Mouse (Mus musculus): Measurements from ENCODE around the gene Tlr4. TPM values are rescaled to one million over a fixed set of nuclear protein-coding genes. Genes with fewer than 3 reads are reported as not detected.

The Tlr4 gene
- polyA plus RNA-seq, 1 experiment from 2014 or later = 2.9 TPM

GRCm38 (mm10) chr4:66828686-66829085 lies 1.3 kb downstream of the Tlr4 start:
- peak; percentile 84 for ATAC-seq (replicated peaks; ENCODE audit: extremely low read depth, insufficient read depth, low FRiP score)
- no peaks in the 10 kb centered on the region for H3K9me3 ChIP-seq (replicated peaks; ENCODE audit: control insufficient read depth, low read length)
- H3K9ac ChIP-seq (ENCODE audit: low read length) = no peak overlapping the region
- WGBS = 10% methylated on average over 5 of the region's 5 CpGs
- H3K4me2 ChIP-seq (ENCODE audit: low read depth, low read length) = peak overlapping the region; percentile 64
- H3K4me3 ChIP-seq (ENCODE audit: low read length) = peak overlapping the region; percentile 53
- peaks cover 5% of the 10 kb centered on the region for H3K4me1 ChIP-seq (ENCODE audit: control insufficient read depth, insufficient read depth, low read length)
- H3K27me3 ChIP-seq (ENCODE audit: control insufficient read depth, insufficient read depth, low read length) = no peaks in the 10 kb centered on the region
- H3K36me3 ChIP-seq (ENCODE audit: control insufficient read depth, insufficient read depth) = no peaks in the 10 kb centered on the region
- peak overlapping the region; percentile 85 for H3K27ac ChIP-seq (ENCODE audit: low read length)

DNA sequence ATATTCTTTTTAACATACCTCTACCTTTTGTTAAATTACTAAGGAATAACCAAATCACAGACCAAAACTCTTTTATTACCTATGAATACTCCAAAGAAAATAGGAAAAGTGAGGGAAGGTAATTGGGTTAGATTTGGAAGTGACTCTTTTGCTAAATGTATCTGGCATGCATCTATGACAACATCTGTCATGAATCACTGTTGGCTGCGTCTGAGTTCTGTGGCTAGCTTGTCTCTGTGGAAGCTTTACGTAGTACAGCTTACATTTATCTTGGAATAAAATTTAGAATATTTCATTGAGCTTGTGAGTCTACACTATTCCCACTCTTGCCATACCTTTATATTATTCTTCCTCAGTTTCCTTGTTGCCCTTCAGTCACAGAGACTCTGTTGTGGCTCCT lies 10.7 kb downstream of the Tlr4 start:
- no peak for ATAC-seq (replicated peaks; ENCODE audit: extremely low read depth, insufficient read depth, low FRiP score)
- 68% methylated on average over 2 of the region's 2 CpGs for WGBS
- Histone ChIP-seq H3K4me3 (ENCODE audit: low read length) (no peak overlapping the region), H3K9me3 (replicated peaks; ENCODE audit: control insufficient read depth, low read length) (no peaks in the 10 kb centered on the region), H3K36me3 (ENCODE audit: control insufficient read depth, insufficient read depth) (no peaks in the 10 kb centered on the region), H3K9ac (ENCODE audit: low read length) (no peak overlapping the region), H3K27ac (ENCODE audit: low read length) (no peak overlapping the region), H3K4me2 (ENCODE audit: low read depth, low read length) (no peak overlapping the region), H3K27me3 (ENCODE audit: control insufficient read depth, insufficient read depth, low read length) (no peaks in the 10 kb centered on the region), H3K4me1 (ENCODE audit: control insufficient read depth, insufficient read depth, low read length) (no peaks in the 10 kb centered on the region)

DNA sequence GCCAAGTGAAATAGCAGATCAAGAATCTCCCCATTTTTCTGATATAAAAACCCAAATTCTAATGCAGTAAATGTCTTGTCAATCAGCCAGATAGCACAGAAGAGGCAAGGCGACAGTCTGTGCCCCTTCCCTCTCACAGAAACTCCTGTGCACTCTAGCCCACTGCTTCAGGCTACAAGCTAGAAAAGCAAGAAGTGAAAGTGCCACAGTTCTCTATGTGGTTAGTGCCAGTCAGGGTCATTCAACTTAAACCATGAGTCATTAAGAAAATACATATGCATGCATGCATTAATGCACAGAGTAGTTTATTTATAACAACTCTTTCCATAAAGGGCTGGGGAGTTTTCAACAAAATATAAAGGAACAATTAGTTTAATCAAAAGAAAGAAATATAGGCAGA lies 15.9 kb downstream of the Tlr4 start:
- no peak for ATAC-seq (replicated peaks; ENCODE audit: extremely low read depth, insufficient read depth, low FRiP score)
- Histone ChIP-seq H3K9ac (ENCODE audit: low read length) (no peak overlapping the region), H3K27ac (ENCODE audit: low read length) (no peak overlapping the region), H3K4me2 (ENCODE audit: low read depth, low read length) (no peak overlapping the region), H3K36me3 (ENCODE audit: control insufficient read depth, insufficient read depth) (no peaks in the 10 kb centered on the region), H3K27me3 (ENCODE audit: control insufficient read depth, insufficient read depth, low read length) (no peaks in the 10 kb centered on the region), H3K9me3 (replicated peaks; ENCODE audit: control insufficient read depth, low read length) (no peaks in the 10 kb centered on the region), H3K4me3 (ENCODE audit: low read length) (no peak overlapping the region), H3K4me1 (ENCODE audit: control insufficient read depth, insufficient read depth, low read length) (no peaks in the 10 kb centered on the region)
- 71% methylated on average over 1 of the region's 1 CpGs for WGBS

DNA sequence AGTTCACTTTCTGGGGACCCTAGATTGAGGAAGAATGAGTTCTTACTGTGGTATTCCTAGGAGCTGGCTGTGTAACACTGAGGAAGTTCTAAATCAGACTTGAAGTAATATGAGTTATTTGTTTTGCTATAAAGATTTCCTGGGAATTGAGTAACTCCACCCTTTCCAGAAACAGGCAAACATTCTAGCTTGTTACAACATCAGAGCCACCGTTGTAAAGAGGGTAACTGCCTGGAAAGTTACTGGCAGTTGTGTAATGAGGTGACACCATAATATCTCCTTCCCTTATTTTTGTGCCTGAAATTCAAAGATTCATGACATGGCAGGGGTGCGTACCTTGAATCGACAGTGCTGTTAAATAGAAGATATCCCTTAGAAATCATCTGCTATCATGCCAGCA lies 24.6 kb downstream of the Tlr4 start:
- no peak for ATAC-seq (replicated peaks; ENCODE audit: extremely low read depth, insufficient read depth, low FRiP score)
- H3K4me1 ChIP-seq (ENCODE audit: control insufficient read depth, insufficient read depth, low read length) = no peaks in the 10 kb centered on the region
- no peak overlapping the region for H3K4me3 ChIP-seq (ENCODE audit: low read length)
- no peak overlapping the region for H3K4me2 ChIP-seq (ENCODE audit: low read depth, low read length)
- no peaks in the 10 kb centered on the region for H3K36me3 ChIP-seq (ENCODE audit: control insufficient read depth, insufficient read depth)
- no peaks in the 10 kb centered on the region for H3K9me3 ChIP-seq (replicated peaks; ENCODE audit: control insufficient read depth, low read length)
- WGBS = 82% methylated on average over 3 of the region's 3 CpGs
- H3K27me3 ChIP-seq (ENCODE audit: control insufficient read depth, insufficient read depth, low read length) = no peaks in the 10 kb centered on the region
- no peak overlapping the region for H3K27ac ChIP-seq (ENCODE audit: low read length)
- no peak overlapping the region for H3K9ac ChIP-seq (ENCODE audit: low read length)

GRCm38 (mm10) chr4:66856992-66857391 lies 29.6 kb downstream of the Tlr4 start:
- Histone ChIP-seq H3K4me2 (ENCODE audit: low read depth, low read length) (no peak overlapping the region), H3K4me1 (ENCODE audit: control insufficient read depth, insufficient read depth, low read length) (no peaks in the 10 kb centered on the region), H3K9me3 (replicated peaks; ENCODE audit: control insufficient read depth, low read length) (no peaks in the 10 kb centered on the region), H3K4me3 (ENCODE audit: low read length) (no peak overlapping the region), H3K27ac (ENCODE audit: low read length) (no peak overlapping the region), H3K27me3 (ENCODE audit: control insufficient read depth, insufficient read depth, low read length) (no peaks in the 10 kb centered on the region), H3K36me3 (ENCODE audit: control insufficient read depth, insufficient read depth) (no peaks in the 10 kb centered on the region), H3K9ac (ENCODE audit: low read length) (no peak overlapping the region)
- ATAC-seq (replicated peaks; ENCODE audit: extremely low read depth, insufficient read depth, low FRiP score) = no peak
- 77% methylated on average over 1 of the region's 1 CpGs for WGBS

- no peak overlapping the region for H3K4me3 ChIP-seq (ENCODE audit: low read length)
- H3K4me2 ChIP-seq (ENCODE audit: low read depth, low read length) = no peak overlapping the region
- H3K9ac ChIP-seq (ENCODE audit: low read length) = no peak overlapping the region
- no peaks in the 10 kb centered on the region for H3K36me3 ChIP-seq (ENCODE audit: control insufficient read depth, insufficient read depth)
- no peaks in the 10 kb centered on the region for H3K4me1 ChIP-seq (ENCODE audit: control insufficient read depth, insufficient read depth, low read length)
- no peaks in the 10 kb centered on the region for H3K9me3 ChIP-seq (replicated peaks; ENCODE audit: control insufficient read depth, low read length)
- 53% methylated on average over 7 of the region's 7 CpGs for WGBS
- no peak for ATAC-seq (replicated peaks; ENCODE audit: extremely low read depth, insufficient read depth, low FRiP score)
- H3K27ac ChIP-seq (ENCODE audit: low read length) = no peak overlapping the region
- H3K27me3 ChIP-seq (ENCODE audit: control insufficient read depth, insufficient read depth, low read length) = no peaks in the 10 kb centered on the region
Observed at GRCm38 (mm10) chr4:66869919-66870318, 42.5 kb downstream of the Tlr4 start.

DNA sequence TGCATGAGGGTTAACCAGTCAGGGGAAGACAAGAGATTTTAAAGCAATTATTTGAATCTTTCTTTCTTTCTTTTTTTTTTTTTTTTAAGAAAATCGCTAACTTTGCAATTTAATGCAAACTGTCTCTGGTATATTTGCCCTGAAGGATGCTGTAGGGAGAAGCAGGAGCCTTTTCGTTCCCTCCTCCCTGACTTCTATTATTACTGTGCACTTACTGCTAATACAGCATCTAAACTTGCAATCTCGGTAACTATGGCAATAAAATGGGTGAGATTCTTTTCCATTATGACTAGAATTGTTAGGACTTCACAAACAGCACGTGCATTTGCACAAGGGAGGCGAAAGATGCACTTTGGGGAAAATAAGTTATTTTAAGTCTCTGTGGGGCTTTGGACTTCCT lies 44.6 kb downstream of the Tlr4 start:
- H3K27me3 ChIP-seq (ENCODE audit: control insufficient read depth, insufficient read depth, low read length) = no peaks in the 10 kb centered on the region
- no peaks in the 10 kb centered on the region for H3K4me1 ChIP-seq (ENCODE audit: control insufficient read depth, insufficient read depth, low read length)
- H3K27ac ChIP-seq (ENCODE audit: low read length) = no peak overlapping the region
- no peak overlapping the region for H3K4me2 ChIP-seq (ENCODE audit: low read depth, low read length)
- WGBS = 79% methylated on average over 5 of the region's 5 CpGs
- H3K9me3 ChIP-seq (replicated peaks; ENCODE audit: control insufficient read depth, low read length) = no peaks in the 10 kb centered on the region
- H3K9ac ChIP-seq (ENCODE audit: low read length) = no peak overlapping the region
- H3K36me3 ChIP-seq (ENCODE audit: control insufficient read depth, insufficient read depth) = no peaks in the 10 kb centered on the region
- ATAC-seq (replicated peaks; ENCODE audit: extremely low read depth, insufficient read depth, low FRiP score) = no peak
- no peak overlapping the region for H3K4me3 ChIP-seq (ENCODE audit: low read length)

DNA sequence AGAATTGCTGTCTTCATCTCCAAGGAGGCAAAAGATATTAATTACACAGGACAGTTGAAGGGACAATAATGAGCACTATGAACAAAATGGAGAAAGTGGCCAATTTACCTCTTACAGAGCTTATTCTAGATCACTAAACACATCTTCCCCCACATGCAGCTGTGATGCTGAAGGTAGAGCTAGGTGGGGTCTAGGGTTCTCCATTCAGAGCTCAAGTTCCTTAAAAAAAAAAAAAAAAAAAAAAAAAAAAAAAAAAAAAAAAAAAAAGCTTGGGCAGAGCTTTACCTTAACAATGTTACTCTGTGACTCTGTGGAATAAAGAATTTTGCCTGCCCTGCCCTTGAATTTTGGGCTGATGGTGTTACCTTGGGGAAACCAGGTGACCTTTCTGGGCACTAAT lies 46.0 kb downstream of the Tlr4 start:
- Histone ChIP-seq H3K4me2 (ENCODE audit: low read depth, low read length) (no peak overlapping the region), H3K4me1 (ENCODE audit: control insufficient read depth, insufficient read depth, low read length) (no peaks in the 10 kb centered on the region), H3K27ac (ENCODE audit: low read length) (no peak overlapping the region), H3K4me3 (ENCODE audit: low read length) (no peak overlapping the region), H3K9me3 (replicated peaks; ENCODE audit: control insufficient read depth, low read length) (no peaks in the 10 kb centered on the region), H3K9ac (ENCODE audit: low read length) (no peak overlapping the region), H3K27me3 (ENCODE audit: control insufficient read depth, insufficient read depth, low read length) (no peaks in the 10 kb centered on the region), H3K36me3 (ENCODE audit: control insufficient read depth, insufficient read depth) (no peaks in the 10 kb centered on the region)
- ATAC-seq (replicated peaks; ENCODE audit: extremely low read depth, insufficient read depth, low FRiP score) = no peak

DNA sequence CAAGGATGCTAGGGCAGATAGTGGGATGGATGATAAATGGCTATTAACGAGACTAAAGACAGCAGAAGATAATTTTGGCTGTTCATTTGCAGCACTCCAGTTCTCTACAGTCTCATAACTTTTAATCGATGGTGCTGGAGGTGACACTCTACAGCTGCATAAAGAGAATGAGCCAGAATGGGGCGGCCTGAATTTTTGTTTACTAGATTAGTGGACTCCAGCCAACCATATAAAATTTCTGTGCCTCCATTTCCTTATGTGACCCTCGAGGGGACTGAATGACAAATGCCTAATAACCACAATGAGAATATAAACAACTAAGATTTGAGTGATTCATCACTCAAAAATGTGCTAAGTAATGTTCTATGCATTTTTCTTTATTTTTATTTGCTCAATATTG lies 48.4 kb downstream of the Tlr4 start:
- Histone ChIP-seq H3K9ac (ENCODE audit: low read length) (no peak overlapping the region), H3K9me3 (replicated peaks; ENCODE audit: control insufficient read depth, low read length) (no peaks in the 10 kb centered on the region), H3K27me3 (ENCODE audit: control insufficient read depth, insufficient read depth, low read length) (no peaks in the 10 kb centered on the region), H3K36me3 (ENCODE audit: control insufficient read depth, insufficient read depth) (no peaks in the 10 kb centered on the region), H3K4me2 (ENCODE audit: low read depth, low read length) (no peak overlapping the region), H3K27ac (ENCODE audit: low read length) (no peak overlapping the region), H3K4me3 (ENCODE audit: low read length) (no peak overlapping the region), H3K4me1 (ENCODE audit: control insufficient read depth, insufficient read depth, low read length) (no peaks in the 10 kb centered on the region)
- no peak for ATAC-seq (replicated peaks; ENCODE audit: extremely low read depth, insufficient read depth, low FRiP score)
- 64% methylated on average over 4 of the region's 4 CpGs for WGBS

GRCm38 (mm10) chr4:66877609-66878008 lies 50.2 kb downstream of the Tlr4 start:
- ATAC-seq (replicated peaks; ENCODE audit: extremely low read depth, insufficient read depth, low FRiP score) = no peak
- Histone ChIP-seq H3K9ac (ENCODE audit: low read length) (no peak overlapping the region), H3K27me3 (ENCODE audit: control insufficient read depth, insufficient read depth, low read length) (no peaks in the 10 kb centered on the region), H3K4me2 (ENCODE audit: low read depth, low read length) (no peak overlapping the region), H3K9me3 (replicated peaks; ENCODE audit: control insufficient read depth, low read length) (no peaks in the 10 kb centered on the region), H3K36me3 (ENCODE audit: control insufficient read depth, insufficient read depth) (no peaks in the 10 kb centered on the region), H3K4me1 (ENCODE audit: control insufficient read depth, insufficient read depth, low read length) (no peaks in the 10 kb centered on the region), H3K27ac (ENCODE audit: low read length) (no peak overlapping the region), H3K4me3 (ENCODE audit: low read length) (no peak overlapping the region)
- 68% methylated on average over 11 of the region's 11 CpGs for WGBS
